Mouse (Mus musculus): ENCODE measurements around the gene Tescl. TPM values are rescaled to one million over a fixed set of nuclear protein-coding genes. Genes with fewer than 3 reads are reported as not detected.

Gene Tescl
- total RNA-seq, 2 experiments from 2014 or later = not detected

DNA sequence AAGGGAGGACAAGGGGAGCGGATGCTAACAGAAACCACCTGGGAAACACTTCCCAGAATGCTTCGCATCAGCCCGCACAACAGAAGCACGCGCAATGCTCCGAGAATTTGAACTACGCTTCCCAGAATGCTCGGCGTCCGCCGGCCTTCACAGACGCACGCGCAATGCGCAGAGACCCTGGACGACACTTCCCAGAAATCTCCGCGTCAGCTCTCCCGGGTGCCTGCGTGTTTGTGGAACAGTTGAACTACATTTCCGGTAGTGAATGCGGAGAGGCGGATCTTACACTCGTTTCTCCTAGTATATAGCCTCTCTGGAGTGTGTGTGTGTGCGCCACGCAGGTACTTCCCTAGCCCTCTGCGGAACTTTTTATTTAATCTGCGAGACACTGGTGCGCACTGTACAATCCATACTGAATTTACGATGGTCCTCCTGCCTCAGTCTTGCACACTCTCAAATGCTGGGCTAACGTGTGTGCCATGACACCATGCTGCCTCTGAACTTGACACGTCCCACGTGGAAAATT is 17.1 kb downstream of the Tescl start, which contains the start of gene Zfp94:
Zfp94 (minus strand) TSS at position 100 of the 526 bp plus-strand sequence.
- intact Hi-C loops (cut with DNase I) = loop anchor here (2.0 to 5.0 kb wide), 4 partner anchors 46 to 234 kb away; partner anchors contain the start of genes Zfp180, Zfp235 and Zfp93
- peak; percentile 89 for DNase-seq (ENCODE audit: low spot score)

DNA sequence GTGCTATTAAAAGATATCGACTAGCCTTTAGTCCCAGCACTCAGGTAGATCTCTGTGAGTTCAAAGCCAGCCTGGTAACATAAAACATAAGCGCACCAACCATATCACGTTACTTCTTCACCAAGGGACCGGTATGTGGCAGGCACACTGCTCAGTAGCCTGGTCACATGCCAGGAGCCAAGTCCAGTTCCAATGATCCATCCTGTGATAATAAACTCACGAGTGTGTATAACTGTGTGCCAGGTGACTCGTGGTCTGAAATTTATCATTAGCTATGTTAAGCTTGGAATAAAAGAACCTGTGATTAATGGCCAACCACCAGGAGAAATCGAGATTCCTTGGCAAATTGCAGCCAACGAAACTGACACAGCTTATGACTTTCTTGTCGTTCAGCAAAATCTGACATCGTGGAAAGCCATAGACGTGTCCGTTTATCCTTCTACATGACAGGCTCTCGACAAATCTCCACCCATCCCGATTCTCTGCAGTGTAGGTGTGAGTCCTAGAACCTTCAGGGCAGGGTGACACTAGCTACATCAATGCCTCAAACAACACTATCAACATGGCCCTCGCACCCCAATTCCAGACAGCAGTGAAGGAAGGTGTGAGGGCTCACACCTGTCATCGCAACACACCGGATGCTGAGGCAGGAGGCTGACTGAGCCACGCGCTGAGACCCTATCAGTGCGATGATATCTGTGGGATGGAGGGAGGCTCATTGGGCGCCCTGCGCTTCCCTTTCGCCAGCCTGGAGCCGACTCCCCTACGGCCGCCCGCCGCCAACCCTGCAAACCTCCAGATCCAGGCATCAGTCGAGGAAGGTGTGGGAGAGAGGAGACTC is 17.8 kb downstream of the Tescl start:
- intact Hi-C loops (cut with DNase I) = loop anchor here (2.0 to 5.0 kb wide), 4 partner anchors 45 to 234 kb away; partner anchors contain the start of genes Zfp180, Zfp235 and Zfp93

DNA sequence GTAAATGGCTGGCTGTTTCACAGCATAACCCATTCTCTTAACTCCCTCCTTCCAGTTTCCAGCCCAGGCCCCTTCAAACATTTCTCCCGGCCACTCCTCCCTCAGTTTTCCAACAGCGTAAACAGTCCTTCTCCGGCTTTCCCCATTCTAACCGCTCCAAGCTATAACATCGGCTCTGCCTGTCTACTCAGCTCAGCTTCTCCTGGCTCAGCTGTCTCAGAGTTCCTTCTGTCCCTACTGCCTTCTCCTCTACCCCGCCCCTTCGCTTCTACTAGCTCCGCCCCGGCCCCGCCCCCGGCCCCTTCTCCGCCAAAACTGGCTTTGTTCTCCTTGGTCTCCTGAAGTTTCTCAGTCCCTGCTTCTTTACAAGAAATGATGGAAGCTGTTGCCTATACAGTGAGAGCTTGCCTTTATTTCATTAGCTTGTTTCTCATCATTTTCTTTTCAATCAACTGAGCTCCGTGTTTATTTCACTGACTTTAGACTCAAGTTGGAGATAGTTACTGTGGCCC is 32.9 kb downstream of the Tescl start, which contains the start of gene Zfp61:
Zfp61 (minus strand) TSS at position 462 of the 512 bp plus-strand sequence.
- DNase-seq (ENCODE audit: low spot score) = no peak
- intact Hi-C loops (cut with DNase I) = no loop called here

More for the DNA sequence above, 17.8 kb downstream of the Tescl start:
- DNase-seq (ENCODE audit: low spot score) = no peak

DNA sequence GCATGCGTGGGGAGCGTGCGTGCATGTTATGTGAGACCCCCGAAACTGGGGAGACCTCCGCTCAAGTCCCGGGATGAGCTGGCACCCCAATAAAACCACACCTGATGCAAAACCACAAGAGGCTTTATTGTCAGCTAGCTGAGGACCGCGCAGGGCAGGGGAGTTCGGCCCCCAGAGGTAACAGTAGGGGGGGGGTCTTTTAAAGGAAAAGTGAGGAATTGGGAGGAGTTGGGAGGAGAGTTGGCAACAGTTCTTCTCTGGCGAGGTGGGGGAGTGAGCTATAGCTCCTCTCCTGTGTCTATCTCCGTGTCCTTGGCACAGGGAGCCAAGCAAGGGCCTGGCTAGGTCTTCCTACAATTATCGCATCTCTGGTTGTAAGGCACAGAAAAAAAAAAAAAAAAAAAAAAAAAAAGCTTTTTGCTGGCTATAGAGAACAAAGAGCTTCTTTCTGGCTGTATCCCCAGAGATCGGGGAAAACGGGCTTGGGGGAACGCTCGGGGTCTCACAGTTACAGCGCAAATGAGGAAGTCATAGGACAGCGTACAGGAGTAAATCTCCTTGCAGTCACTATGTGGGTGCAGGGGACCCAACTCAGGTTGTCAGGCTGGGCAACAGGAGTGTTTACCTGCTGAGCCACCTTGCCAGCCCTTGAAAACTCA is 33.8 kb downstream of the Tescl start:
- intact Hi-C loops (cut with DNase I) = no loop called here
- no peak for DNase-seq (ENCODE audit: low spot score)

DNA sequence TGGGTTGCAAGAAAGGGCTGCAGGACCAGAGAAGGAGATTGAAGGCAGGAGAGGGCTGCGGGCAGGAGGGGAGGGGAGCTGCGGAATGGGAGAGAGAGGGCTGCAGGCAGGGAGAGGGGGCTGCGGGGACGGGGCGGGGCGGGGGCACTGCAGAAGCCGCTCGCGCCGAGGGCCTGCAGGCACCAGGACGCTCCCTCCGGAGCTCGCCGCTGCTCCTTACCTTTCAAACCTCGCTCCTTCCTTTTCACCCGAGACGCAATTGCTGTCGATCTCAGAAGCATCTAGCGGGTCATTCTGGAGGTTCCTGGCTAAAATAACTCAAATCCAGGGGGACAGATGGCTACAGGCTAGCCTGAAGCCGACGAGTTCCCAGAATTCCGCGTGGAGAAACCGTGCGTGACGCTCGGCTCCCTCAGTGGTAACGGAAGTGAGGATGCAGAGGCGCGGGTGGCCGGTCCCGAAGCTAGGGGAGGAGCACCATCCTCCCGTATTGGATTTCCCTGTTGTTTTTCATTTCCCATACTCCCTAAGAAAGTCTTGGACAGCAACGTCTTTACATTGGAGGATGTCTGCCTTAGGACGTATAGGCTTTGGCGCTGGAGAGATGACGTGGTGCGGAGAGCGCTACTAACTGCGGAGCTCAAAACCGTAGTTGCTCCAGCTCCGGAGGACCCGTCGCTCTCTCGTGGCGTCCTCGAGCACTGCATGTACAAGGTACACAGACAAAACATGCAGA is 34.6 kb downstream of the Tescl start:
- DNase-seq (ENCODE audit: low spot score) = peak; percentile 26
- intact Hi-C loops (cut with DNase I) = no loop called here

DNA sequence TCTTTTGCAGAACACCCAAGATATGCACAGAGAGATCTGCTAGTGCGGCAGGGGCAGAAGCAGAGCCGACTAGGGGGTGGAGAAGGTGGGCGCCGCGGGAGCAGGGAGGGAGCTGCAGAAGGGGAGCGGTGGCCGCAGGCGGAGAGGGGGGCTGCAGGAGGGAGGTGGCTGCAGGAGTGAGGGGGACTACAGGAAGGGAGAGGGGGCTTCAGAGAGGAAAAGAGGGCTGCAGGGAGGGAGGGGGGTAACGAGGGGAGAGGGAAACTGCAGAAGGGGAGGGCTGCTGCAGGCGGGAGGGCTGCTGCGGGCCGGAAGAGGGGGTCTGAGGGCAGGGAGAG is 35.1 kb downstream of the Tescl start:
- no peak for DNase-seq (ENCODE audit: low spot score)
- intact Hi-C loops (cut with DNase I) = no loop called here

DNA sequence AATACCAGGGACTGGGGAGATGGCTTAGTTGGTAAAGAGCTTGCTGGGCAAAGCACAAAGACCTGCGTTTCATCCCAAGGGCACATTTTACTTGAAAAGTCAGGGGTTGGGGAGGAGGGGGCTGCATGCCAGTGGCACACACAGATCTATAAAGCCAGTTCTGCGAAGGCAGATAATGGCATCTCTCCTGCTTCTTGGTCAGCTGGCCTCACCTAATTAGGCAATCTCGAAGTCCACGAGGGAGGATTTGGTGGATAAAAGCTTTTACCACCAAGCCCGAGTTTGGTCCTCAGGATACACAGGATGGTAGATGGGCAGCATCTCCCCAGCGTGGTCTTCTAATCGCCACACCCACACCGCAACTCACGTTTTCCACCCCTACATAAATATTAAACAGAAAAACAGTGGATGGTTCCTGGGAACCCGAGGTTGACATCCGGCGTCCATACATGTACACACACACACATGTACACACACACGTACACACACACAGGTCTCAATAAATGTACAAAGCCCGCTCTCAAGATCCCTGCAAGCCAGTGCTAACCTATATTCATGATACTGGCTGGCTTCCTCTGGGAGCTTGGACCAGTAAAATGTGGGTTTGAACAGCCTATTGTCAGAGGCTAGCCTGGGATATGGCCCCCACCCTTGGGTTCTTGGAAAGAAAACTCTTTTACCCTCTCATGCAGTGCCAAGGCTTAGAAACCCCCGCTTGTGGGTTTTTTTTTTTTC is 36.2 kb downstream of the Tescl start:
- no peak for DNase-seq (ENCODE audit: low spot score)
- intact Hi-C loops (cut with DNase I) = no loop called here

DNA sequence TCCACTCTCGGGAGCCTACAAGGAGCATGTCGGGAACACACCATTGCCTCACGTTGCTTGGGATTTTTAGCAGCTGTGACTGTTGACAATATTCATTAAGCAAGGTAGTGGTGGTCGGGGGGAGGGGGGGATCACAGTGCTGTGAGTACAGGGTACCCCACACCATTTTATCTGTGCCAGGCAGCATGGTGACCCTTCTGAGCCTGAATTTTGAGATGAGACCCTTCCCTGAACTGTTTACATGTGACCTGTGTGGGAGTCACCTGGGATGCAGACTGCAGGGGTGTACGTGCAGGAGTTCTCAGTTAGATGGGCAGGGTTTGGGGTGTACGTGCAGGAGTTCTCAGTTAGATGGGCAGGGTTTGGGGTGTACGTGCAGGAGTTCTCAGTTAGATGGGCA is 37.4 kb downstream of the Tescl start:
- intact Hi-C loops (cut with DNase I) = no loop called here
- no peak for DNase-seq (ENCODE audit: low spot score)

DNA sequence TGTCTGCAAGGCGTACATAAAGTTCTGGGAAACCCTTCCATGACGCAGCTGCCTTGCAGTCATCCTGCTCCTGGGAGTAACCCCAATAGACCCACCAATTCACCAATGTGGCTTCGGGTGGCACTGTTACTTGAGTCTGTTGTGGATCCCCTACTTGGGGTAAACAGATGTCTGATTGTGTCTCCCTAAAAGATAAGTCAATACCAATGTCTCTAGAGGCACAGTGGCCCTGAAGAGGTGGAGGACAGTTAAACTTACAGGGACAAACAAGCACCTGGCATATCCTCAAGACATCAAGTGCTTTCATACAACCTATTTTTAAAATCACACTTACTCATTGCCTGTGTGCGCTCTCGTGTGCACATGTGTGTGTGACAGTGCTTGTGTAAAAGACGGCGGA is 38.4 kb downstream of the Tescl start:
- intact Hi-C loops (cut with DNase I) = no loop called here

DNA sequence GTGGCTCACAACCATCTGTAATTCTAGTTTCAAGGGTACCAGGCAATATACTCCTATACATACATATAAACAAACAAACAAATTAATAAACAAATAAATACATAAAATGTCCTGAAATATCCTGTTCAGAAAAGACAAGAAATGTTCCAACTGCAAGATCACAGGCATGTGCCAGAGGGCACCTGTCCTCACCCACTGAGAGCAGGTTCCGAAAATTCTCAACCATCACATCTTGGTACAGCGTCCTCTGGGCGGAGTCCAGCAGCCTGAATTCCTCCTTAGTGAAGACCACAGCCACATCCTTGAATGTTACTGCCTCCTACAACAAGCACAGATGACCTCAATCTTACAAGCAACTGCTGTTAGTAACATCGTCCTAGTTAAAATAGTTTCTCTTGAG is 39.0 kb downstream of the Tescl start:
- DNase-seq (ENCODE audit: low spot score) = no peak
- intact Hi-C loops (cut with DNase I) = no loop called here

More for the DNA sequence above, 38.4 kb downstream of the Tescl start:
- no peak for DNase-seq (ENCODE audit: low spot score)

DNA sequence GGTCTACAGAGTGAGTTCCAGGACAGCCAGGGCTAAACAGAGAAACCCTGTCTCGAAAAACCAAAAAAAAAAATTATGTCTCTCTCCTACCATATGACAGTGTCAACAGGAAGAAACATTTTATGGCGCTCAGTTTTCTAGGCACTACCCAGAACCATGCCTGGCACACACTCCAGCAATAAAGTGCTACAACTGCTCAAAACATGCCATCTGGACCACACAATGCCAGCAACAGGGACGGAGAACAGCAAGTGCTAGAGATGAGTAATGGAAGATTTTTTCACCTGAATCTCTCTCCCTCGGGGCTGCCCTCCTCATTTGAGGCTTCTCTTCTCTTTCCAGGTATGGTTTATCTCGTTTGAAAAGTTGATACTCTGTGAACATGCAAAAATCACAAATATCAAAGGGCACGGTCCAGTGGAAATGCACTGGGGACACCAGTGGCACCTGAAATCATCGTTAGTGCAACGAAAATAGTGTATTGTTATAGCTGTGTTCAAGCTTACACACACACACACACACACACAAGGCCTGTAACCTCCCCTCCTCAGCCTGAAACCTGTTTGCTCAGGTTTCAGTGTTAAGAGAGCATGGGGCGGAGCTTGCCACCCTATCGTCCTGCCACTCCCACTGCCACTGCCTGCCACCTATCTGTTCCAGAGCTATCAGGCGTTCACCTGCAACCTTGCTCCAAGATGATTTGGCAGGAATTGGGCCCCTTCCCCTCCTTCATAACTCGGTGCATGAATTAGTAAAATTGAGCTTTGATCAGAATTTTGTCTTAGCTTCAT is 40.5 kb downstream of the Tescl start:
- DNase-seq (ENCODE audit: low spot score) = no peak
- intact Hi-C loops (cut with DNase I) = no loop called here

DNA sequence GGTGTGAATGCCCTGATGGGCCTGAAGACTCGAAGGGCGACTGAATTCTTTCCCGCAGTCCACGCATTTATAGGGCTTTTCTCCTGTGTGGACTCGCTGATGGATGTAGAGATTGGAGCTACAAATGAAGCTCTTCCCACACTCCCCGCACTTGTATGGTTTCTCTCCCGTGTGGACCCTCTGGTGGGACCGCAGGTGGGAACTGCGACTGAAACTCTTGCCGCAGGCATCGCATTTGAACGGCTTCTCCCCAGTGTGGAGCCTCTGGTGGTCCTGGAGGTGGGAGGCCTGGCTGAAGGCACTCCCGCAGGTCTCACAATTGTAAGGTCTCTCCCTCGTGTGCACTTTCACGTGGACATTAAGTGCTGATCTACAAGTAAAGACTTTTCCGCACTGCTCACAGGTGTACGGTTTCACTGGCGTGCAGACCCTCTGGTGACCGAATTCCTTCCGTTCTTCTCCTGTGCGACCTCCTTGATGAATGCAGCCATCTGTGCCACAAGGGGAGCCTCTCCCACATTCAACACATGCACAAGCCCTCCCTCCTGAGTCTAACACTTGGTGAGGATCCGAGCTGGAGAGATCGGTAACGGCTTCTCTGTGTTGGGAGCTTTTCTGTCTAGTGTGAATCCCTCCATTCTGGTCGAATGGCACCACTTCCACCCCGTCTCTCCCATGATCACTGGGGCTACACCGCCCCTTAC is 42.2 kb downstream of the Tescl start:
- no peak for DNase-seq (ENCODE audit: low spot score)
- intact Hi-C loops (cut with DNase I) = no loop called here

DNA sequence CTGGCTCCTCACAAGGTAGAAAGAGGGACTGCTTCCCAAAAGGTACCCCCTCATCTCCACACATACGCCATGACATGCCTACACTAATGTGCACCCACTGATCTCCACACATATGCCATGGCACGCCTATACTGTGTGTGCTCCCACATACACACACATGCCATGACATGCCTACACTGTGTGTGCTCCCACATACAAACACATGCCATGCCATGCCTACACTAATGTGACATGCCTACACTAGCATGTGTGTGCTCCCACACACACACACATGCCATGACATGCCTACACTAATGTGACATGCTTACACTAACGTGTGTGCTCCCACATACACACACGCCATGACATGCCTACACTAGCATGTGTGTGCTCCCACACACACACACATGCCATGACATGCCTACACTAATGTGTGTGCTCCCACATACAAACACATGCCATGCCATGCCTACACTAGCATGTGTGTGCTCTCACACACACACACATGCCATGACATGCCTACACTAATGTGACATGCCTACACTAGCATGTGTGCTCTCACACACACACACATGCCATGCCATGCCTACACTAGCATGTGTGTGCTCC is 43.5 kb downstream of the Tescl start:
- intact Hi-C loops (cut with DNase I) = no loop called here

DNA sequence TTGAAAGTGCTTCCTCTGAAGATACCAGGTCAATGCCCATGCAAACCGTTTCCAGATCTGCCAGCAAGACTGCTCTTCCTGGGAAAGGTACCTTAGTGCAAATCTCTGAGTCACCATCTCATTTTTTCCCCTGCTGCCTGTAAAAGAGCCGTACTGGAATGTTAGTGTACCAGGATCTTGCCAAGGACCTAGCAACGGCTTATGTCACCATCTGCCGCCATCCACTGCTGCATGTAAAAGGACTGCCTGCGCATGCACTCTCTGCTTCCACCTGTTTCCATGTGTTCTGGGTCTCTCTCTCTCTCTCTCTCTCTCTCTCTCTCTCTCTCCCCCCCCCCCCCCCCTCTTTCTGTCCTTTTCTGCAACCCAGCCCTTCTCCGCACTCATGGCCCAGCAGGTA is 45.2 kb downstream of the Tescl start:
- intact Hi-C loops (cut with DNase I) = loop anchor here (5.0 kb wide), 1 partner anchor 321 kb away; no protein-coding TSS in a partner anchor
- no peak for DNase-seq (ENCODE audit: low spot score)

More for the DNA sequence above, 43.5 kb downstream of the Tescl start:
- DNase-seq (ENCODE audit: low spot score) = no peak

DNA sequence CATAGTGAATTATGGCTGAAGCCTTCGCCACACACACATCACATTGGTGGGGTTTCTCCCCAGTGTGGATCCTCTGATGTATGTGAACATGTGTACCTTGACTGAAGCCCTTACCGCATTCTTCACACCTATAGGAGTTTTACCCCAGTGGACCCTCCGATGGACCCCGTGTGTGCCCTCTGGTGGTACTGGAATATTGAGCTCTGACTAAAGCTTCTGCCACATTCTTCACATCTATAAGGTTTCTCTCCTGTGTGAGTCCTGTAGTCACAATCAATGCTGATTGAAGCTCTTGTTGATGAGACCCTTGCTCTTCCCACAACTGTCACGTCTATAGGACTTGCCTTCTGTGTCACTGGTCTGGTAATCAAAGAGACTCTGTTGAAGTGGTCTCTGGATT is 46.1 kb downstream of the Tescl start:
- intact Hi-C loops (cut with DNase I) = loop anchor here (5.0 kb wide), 1 partner anchor 320 kb away; no protein-coding TSS in a partner anchor
- no peak for DNase-seq (ENCODE audit: low spot score)

DNA sequence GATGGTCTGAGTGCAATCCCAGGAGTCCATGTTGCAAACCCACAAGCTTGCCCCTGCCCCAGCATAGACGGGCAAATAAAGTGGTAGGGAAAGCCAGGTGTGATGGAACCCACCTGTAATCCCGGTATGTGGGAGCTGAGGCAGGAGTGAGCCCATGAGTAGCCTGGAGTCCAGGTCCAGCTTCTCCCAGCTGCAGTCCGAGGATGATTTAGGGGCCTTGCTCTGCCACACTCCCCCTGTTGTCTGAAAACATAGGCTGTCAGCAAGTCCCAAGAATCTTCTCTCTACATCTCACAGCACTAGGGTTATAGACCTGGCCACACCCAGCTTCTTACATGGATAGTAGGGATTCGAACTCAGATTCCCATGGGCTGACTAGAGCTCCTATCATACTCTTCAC is 46.8 kb downstream of the Tescl start:
- intact Hi-C loops (cut with DNase I) = loop anchor here (5.0 kb wide), 1 partner anchor 320 kb away; no protein-coding TSS in a partner anchor
- no peak for DNase-seq (ENCODE audit: low spot score)

DNA sequence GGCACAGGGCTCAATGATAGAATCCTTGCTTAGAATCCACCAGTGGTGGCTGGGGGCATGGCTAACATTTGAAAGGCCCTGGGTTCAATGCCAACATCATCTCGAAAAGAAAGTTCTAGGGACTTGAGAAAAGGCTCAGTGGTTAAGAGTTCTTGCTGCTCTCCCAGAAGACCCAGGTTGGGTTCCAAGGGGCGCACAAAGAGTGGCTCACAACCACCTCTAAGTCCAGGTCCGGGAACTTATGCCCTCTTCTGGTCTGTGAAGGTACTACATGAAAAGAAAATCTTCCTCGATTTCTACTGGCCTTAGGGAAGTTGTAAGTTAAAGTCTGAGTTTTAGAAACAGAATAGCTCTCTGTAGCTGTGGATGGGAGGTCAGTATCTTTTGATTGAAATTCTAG is 47.6 kb downstream of the Tescl start:
- intact Hi-C loops (cut with DNase I) = loop anchor here (5.0 kb wide), 1 partner anchor 319 kb away; no protein-coding TSS in a partner anchor
- DNase-seq (ENCODE audit: low spot score) = no peak
